Mouse (Mus musculus) heart, embryonic 13.5 days (tissue): ENCODE data around the gene Myl4. TPM values are rescaled to one million over a fixed set of nuclear protein-coding genes. Genes with fewer than 3 reads are reported as not detected.

Experiments used
- ATAC-seq: fragments of 200-750 bp; cut with Nextera tagmentation; 2 replicates; pipeline ENCODE4 v1.8.0; 2017; ENCODE audit warnings: moderate TSS enrichment; ENCODE audit not compliant: insufficient number of reproducible peaks, low FRiP score, low TSS enrichment; ENCODE audit errors: extremely low read depth
- H3K27ac ChIP-seq: fragments of 300-500 bp; sonication (generic); replicated peaks from 2 replicates; pipeline ENCODE4 v1.5.1; 2015; ENCODE audit warnings: moderate library complexity, mild to moderate bottlenecking, inconsistent platforms
- H3K27me3 ChIP-seq: fragments of 300-500 bp; sonication (generic); replicated peaks from 2 replicates; pipeline ENCODE4 v1.6.1; 2015; ENCODE audit warnings: mild to moderate bottlenecking, inconsistent platforms
- H3K36me3 ChIP-seq: fragments of 300-500 bp; sonication (generic); 2 replicates; pipeline ENCODE4 v1.6.1; 2015; ENCODE audit warnings: mild to moderate bottlenecking, inconsistent platforms
- H3K4me1 ChIP-seq: fragments of 300-500 bp; sonication (generic); 2 replicates; pipeline ENCODE4 v1.6.1; 2015; ENCODE audit warnings: inconsistent platforms
- H3K4me2 ChIP-seq: fragments of 300-500 bp; sonication (generic); 2 replicates; pipeline ENCODE4 v1.6.1; 2015; ENCODE audit warnings: inconsistent platforms, mild to moderate bottlenecking, moderate library complexity
- H3K4me3 ChIP-seq: fragments of 300-500 bp; sonication (generic); 2 replicates; pipeline ENCODE4 v1.5.1; 2015; ENCODE audit warnings: moderate library complexity, mild to moderate bottlenecking, inconsistent platforms
- H3K9ac ChIP-seq: fragments of 300-500 bp; sonication (generic); 2 replicates; pipeline ENCODE4 v1.6.1; 2015; ENCODE audit warnings: inconsistent platforms, mild to moderate bottlenecking, moderate library complexity
- H3K9me3 ChIP-seq: fragments of 300-500 bp; sonication (generic); 2 replicates; pipeline ENCODE4 v1.6.1; 2016; ENCODE audit warnings: inconsistent platforms
- WGBS: fragments of 180-500 bp; shearing (Covaris S2); methylation state at CpG from one replicate; pipeline ENCODE4 v1.1.7; 2015; ENCODE audit warnings: mixed read lengths; 5-methylcytosine and 5-hydroxymethylcytosine counted together
- polyA plus RNA-seq: library from polyadenylated mRNA; unstranded; fragments of >200 nt; fragmentation: Nextera tagmentation; extraction: Ambion mirVana; gene quantifications from 2 replicates; pipeline ENCODE4 v1.2.1, GENCODE M21; 2015

Gene Myl4
- polyA plus RNA-seq, 1 experiment from 2014 or later: 2,381 TPM

GRCm38 (mm10) chr11:104582630-104583364, 32.3 kb downstream of the Myl4 start:
- H3K4me3 ChIP-seq: no peak overlapping the region
- H3K4me1 ChIP-seq: peaks cover 58% of the 10 kb centered on the region
- H3K4me2 ChIP-seq: peak overlapping the region; percentile 73
- H3K27me3 ChIP-seq: no peaks in the 10 kb centered on the region
- 54% methylated on average over 13 of the region's 13 CpGs for WGBS
- H3K9me3 ChIP-seq: no peaks in the 10 kb centered on the region
- ATAC-seq: no peak
- H3K9ac ChIP-seq: peak overlapping the region; percentile 69
- H3K27ac ChIP-seq: peak overlapping the region; percentile 97
- H3K36me3 ChIP-seq: peaks cover 87% of the 10 kb centered on the region

- H3K27ac ChIP-seq: no peak overlapping the region
- H3K36me3 ChIP-seq: peaks cover 79% of the 10 kb centered on the region
- H3K4me1 ChIP-seq: peaks cover 38% of the 10 kb centered on the region
- H3K9ac ChIP-seq: no peak overlapping the region
- H3K4me2 ChIP-seq: no peak overlapping the region
- H3K27me3 ChIP-seq: no peaks in the 10 kb centered on the region
- no peak for ATAC-seq
- H3K4me3 ChIP-seq: no peak overlapping the region
- no peaks in the 10 kb centered on the region for H3K9me3 ChIP-seq
- 62% methylated on average over 5 of the region's 5 CpGs for WGBS
Measured at GRCm38 (mm10) chr11:104585495-104585894, 35.0 kb downstream of the Myl4 start.

- Histone ChIP-seq H3K36me3 (peaks cover 55% of the 10 kb centered on the region), H3K27me3 (no peaks in the 10 kb centered on the region), H3K9me3 (no peaks in the 10 kb centered on the region), H3K27ac (0 out of 2 replicates have a peak overlapping the region, but pooled peaks have one; percentile 8), H3K4me3 (no peak overlapping the region), H3K4me2 (no peak overlapping the region), H3K4me1 (peaks cover 18% of the 10 kb centered on the region), H3K9ac (no peak overlapping the region)
- 91% methylated on average over 9 of the region's 9 CpGs for WGBS
- ATAC-seq: no peak
Measured at GRCm38 (mm10) chr11:104587904-104588303, 37.4 kb downstream of the Myl4 start.

- Histone ChIP-seq H3K9me3 (no peaks in the 10 kb centered on the region), H3K27me3 (no peaks in the 10 kb centered on the region), H3K36me3 (peaks cover 49% of the 10 kb centered on the region), H3K9ac (no peak overlapping the region), H3K4me3 (no peak overlapping the region), H3K27ac (no peak overlapping the region), H3K4me2 (no peak overlapping the region), H3K4me1 (peaks cover 15% of the 10 kb centered on the region)
- ATAC-seq: no peak
- 68% methylated on average over 2 of the region's 2 CpGs for WGBS
Measured at GRCm38 (mm10) chr11:104588513-104588912, 38.0 kb downstream of the Myl4 start.

GRCm38 (mm10) chr11:104589570-104589969, 39.1 kb downstream of the Myl4 start:
- WGBS: 56% methylated on average over 1 of the region's 1 CpGs
- ATAC-seq: no peak

GRCm38 (mm10) chr11:104590148-104590547, 39.7 kb downstream of the Myl4 start:
- peaks cover 33% of the 10 kb centered on the region for H3K36me3 ChIP-seq
- H3K4me2 ChIP-seq: no peak overlapping the region
- H3K27me3 ChIP-seq: no peaks in the 10 kb centered on the region
- H3K4me3 ChIP-seq: no peak overlapping the region
- no peak overlapping the region for H3K27ac ChIP-seq
- no peaks in the 10 kb centered on the region for H3K9me3 ChIP-seq
- peaks cover 10% of the 10 kb centered on the region for H3K4me1 ChIP-seq
- H3K9ac ChIP-seq: no peak overlapping the region
- WGBS: under 1% methylated on average over 8 of the region's 8 CpGs
- ATAC-seq: peak; percentile 45; the same call in 1 of the 2 replicates

More at GRCm38 (mm10) chr11:104589570-104589969, 39.1 kb downstream of the Myl4 start:
- no peak overlapping the region for H3K9ac ChIP-seq
- peaks cover 39% of the 10 kb centered on the region for H3K36me3 ChIP-seq
- H3K4me2 ChIP-seq: no peak overlapping the region
- H3K27me3 ChIP-seq: no peaks in the 10 kb centered on the region
- no peak overlapping the region for H3K4me3 ChIP-seq
- H3K4me1 ChIP-seq: peaks cover 9% of the 10 kb centered on the region
- no peak overlapping the region for H3K27ac ChIP-seq
- H3K9me3 ChIP-seq: no peaks in the 10 kb centered on the region

GRCm38 (mm10) chr11:104592066-104592835, 41.8 kb downstream of the Myl4 start:
- Histone ChIP-seq H3K9me3 (no peaks in the 10 kb centered on the region), H3K36me3 (peaks cover 12% of the 10 kb centered on the region), H3K27ac (no peak overlapping the region), H3K9ac (no peak overlapping the region), H3K4me2 (no peak overlapping the region), H3K27me3 (no peaks in the 10 kb centered on the region), H3K4me1 (peaks cover 23% of the 10 kb centered on the region), H3K4me3 (no peak overlapping the region)
- 61% methylated on average over 13 of the region's 13 CpGs for WGBS
- ATAC-seq: no peak

- 0 out of 2 replicates have a peak overlapping the region, but pooled peaks have one; percentile 9 for H3K4me2 ChIP-seq
- peaks cover 13% of the 10 kb centered on the region for H3K4me1 ChIP-seq
- no peak for ATAC-seq
- no peak overlapping the region for H3K4me3 ChIP-seq
- no peaks in the 10 kb centered on the region for H3K9me3 ChIP-seq
- WGBS: 40% methylated on average over 10 of the region's 10 CpGs
- no peak overlapping the region for H3K27ac ChIP-seq
- H3K36me3 ChIP-seq: no peaks in the 10 kb centered on the region
- no peak overlapping the region for H3K9ac ChIP-seq
- H3K27me3 ChIP-seq: no peaks in the 10 kb centered on the region
Measured at GRCm38 (mm10) chr11:104596365-104596764, 45.9 kb downstream of the Myl4 start.

GRCm38 (mm10) chr11:104599265-104599945, 48.9 kb downstream of the Myl4 start:
- Histone ChIP-seq H3K4me2 (no peak overlapping the region), H3K27me3 (0 out of 2 replicates have a peak, but pooled peaks cover 2% of the 10 kb centered on the region), H3K9me3 (no peaks in the 10 kb centered on the region), H3K4me3 (no peak overlapping the region), H3K36me3 (no peaks in the 10 kb centered on the region), H3K27ac (peak overlapping the region; percentile 72), H3K9ac (no peak overlapping the region), H3K4me1 (peaks cover 13% of the 10 kb centered on the region)
- ATAC-seq: no peak
- 71% methylated on average over 13 of the region's 13 CpGs for WGBS

GRCm38 (mm10) chr11:104600675-104601074, 50.2 kb downstream of the Myl4 start:
- Histone ChIP-seq H3K9ac (no peak overlapping the region), H3K36me3 (no peaks in the 10 kb centered on the region), H3K27me3 (0 out of 2 replicates have a peak, but pooled peaks cover 3% of the 10 kb centered on the region), H3K4me1 (peaks cover 9% of the 10 kb centered on the region), H3K4me2 (no peak overlapping the region), H3K4me3 (no peak overlapping the region), H3K27ac (no peak overlapping the region), H3K9me3 (no peaks in the 10 kb centered on the region)
- no peak for ATAC-seq
- WGBS: 62% methylated on average over 4 of the region's 4 CpGs

- Histone ChIP-seq H3K4me2 (no peak overlapping the region), H3K36me3 (no peaks in the 10 kb centered on the region), H3K27ac (no peak overlapping the region), H3K9ac (no peak overlapping the region), H3K4me3 (no peak overlapping the region), H3K9me3 (no peaks in the 10 kb centered on the region), H3K27me3 (0 out of 2 replicates have a peak, but pooled peaks cover 5% of the 10 kb centered on the region), H3K4me1 (peaks cover 11% of the 10 kb centered on the region)
- WGBS: 58% methylated on average over 6 of the region's 6 CpGs
- ATAC-seq: no peak
Measured at GRCm38 (mm10) chr11:104604192-104604591, 53.7 kb downstream of the Myl4 start.
